Mouse (Mus musculus) heart, embryonic 14.5 days (tissue): ENCODE results near the gene Ccdc17. TPM values are rescaled to one million over a fixed set of nuclear protein-coding genes. Genes with fewer than 3 reads are reported as not detected.
A peak's percentile ranks its signal among the peaks of the same experiment; 100 is the strongest.

Source experiments
- ATAC-seq: fragments of 200-750 bp; cut with Nextera tagmentation; 2 replicates; pipeline ENCODE4 v1.8.0; 2017; ENCODE audit warnings: low read depth, moderate TSS enrichment; ENCODE audit not compliant: insufficient number of reproducible peaks, insufficient read depth, low FRiP score
- H3K27ac ChIP-seq, 2 experiments: fragments of 200-500 bp in 1 of 2; fragments of 300-500 bp in 1 of 2; sonication (generic) in 1 of 2; replicated peaks in 1 of 2; 2 replicates each; pipeline ENCODE4 v1.5.1; 2012 to 2014; ENCODE audit warnings: low read depth in 2 of 2, low read length in 2 of 2, control low read depth in 1 of 2, mild to moderate bottlenecking in 1 of 2, mixed read lengths in 1 of 2; ENCODE audit not compliant: control insufficient read depth in 1 of 2, insufficient read depth in 1 of 2
- H3K27me3 ChIP-seq: fragments of 300-500 bp; sonication (generic); 2 replicates; pipeline ENCODE4 v1.6.1; 2014; ENCODE audit warnings: mild to moderate bottlenecking, low read length, control low read depth; ENCODE audit not compliant: control insufficient read depth, insufficient read depth
- H3K36me3 ChIP-seq: fragments of 300-500 bp; sonication (generic); 2 replicates; pipeline ENCODE4 v1.6.1; 2014; ENCODE audit warnings: mild to moderate bottlenecking, control low read depth, low read length, mixed read lengths; ENCODE audit not compliant: control insufficient read depth, insufficient read depth
- H3K4me1 ChIP-seq, 2 experiments: fragments of 200-500 bp in 1 of 2; fragments of 300-500 bp in 1 of 2; sonication (generic) in 1 of 2; 2 replicates each; pipeline ENCODE4 v1.6.1; 2012 to 2014; ENCODE audit warnings: low read length in 2 of 2, control low read depth in 1 of 2, mixed read lengths in 1 of 2; ENCODE audit not compliant: control insufficient read depth in 2 of 2, insufficient read depth in 2 of 2
- H3K4me2 ChIP-seq: fragments of 300-500 bp; sonication (generic); 2 replicates; pipeline ENCODE4 v1.6.1; 2014; ENCODE audit warnings: mild to moderate bottlenecking, low read length
- H3K4me3 ChIP-seq, 2 experiments: fragments of 200-500 bp in 1 of 2; fragments of 300-500 bp in 1 of 2; sonication (generic) in 1 of 2; 2 replicates each; pipeline ENCODE4 v1.5.1; 2012 to 2014; ENCODE audit warnings: low read length in 2 of 2, mild to moderate bottlenecking in 2 of 2, control low read depth in 1 of 2, low read depth in 1 of 2, moderate library complexity in 1 of 2; ENCODE audit not compliant: control insufficient read depth in 1 of 2, insufficient read depth in 1 of 2
- H3K9ac ChIP-seq: fragments of 300-500 bp; sonication (generic); 2 replicates; pipeline ENCODE4 v1.6.1; 2014; ENCODE audit warnings: mild to moderate bottlenecking, low read length
- H3K9me3 ChIP-seq: fragments of 300-500 bp; sonication (generic); 2 replicates; pipeline ENCODE4 v1.6.1; 2016; ENCODE audit warnings: low read length, control low read depth; ENCODE audit not compliant: control insufficient read depth
- WGBS: fragments of 180-500 bp; shearing (Covaris S2); extraction: QIAGEN DNeasy Blood & Tissue Kit; methylation state at CpG from one replicate; pipeline ENCODE4 v1.1.7; 2014; 5-methylcytosine and 5-hydroxymethylcytosine counted together
- polyA plus RNA-seq: library from polyadenylated mRNA; unstranded; fragments of >200 nt; fragmentation: Nextera tagmentation; extraction: Ambion mirVana; gene quantifications from 2 replicates; pipeline ENCODE4 v1.2.1, GENCODE M21; 2014

Ccdc17 gene
- polyA plus RNA-seq, 1 experiment from 2014 or later = 5.1 TPM

DNA sequence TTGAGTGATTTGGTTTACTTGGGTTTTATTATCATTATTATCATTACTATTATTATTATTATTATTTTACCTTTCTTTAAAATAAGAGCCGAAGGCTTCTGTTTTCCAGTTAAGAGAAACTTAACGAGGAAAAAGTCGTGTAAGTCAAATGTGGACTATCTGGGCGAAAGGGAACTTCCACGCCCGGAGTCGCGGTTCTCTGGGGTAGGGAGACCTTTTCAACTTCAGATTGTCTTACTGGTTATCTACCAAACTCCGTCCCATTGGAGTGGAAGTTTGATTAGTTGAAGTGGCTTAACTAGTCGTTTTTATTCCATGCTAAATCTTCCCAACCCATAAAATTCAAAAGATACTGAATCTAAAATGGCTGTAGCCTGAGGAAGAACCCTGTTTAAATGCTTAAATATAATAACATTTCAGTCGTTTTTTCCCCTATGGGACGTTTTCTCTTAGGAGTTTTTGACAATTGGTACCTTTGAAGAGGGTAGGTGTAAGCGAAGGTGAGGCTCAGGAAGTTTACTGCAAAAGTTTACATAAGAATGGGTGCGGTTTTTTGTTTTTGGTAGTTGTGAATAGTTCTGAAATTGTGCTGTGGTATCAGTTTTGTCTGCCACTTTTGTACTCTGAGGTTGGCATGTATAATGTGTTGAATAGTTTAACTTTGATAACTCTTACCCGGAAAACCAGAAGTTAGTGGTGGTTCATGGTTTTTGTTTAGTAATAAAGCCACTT is 38.1 kb upstream of the Ccdc17 start:
- 3% methylated on average over 15 of the region's 15 CpGs for WGBS
- Histone ChIP-seq H3K9ac (peak overlapping the region; percentile 96), H3K27ac (peak overlapping the region; percentile 99; a peak in 3 of 4 replicates), H3K4me2 (peak overlapping the region; percentile 88), H3K4me1 (peaks cover 0 to 14% of the 10 kb centered on the region in 2 experiments; a peak in 2 of 4 replicates), H3K9me3 (no peaks in the 10 kb centered on the region), H3K27me3 (no peaks in the 10 kb centered on the region), H3K4me3 (peak overlapping the region; percentile 97 to 100), H3K36me3 (peaks cover 19% of the 10 kb centered on the region)
- no peak for ATAC-seq

DNA sequence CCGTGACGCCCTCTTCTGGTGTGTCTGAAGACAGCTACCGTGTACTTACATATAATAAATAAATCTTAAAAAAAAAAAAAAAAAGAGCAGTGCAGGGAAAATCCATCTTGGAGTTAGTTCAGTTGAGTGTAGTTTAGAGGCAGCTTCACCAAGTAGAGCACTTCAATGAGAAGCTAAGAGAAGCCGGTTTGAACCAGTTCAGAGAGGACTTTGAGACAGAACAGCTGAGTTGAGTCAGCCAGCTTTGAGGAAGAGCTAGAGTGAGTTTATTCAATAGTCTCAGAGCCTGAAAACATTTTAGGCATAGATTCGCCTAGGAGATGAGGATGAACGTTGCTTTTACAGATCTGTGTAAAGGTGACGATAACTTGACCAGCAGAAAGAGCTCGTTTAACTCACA is 661 bp upstream of the Ccdc17 start:
- peaks cover 56% of the 10 kb centered on the region for H3K36me3 ChIP-seq
- no peak overlapping the region for H3K4me2 ChIP-seq
- H3K9me3 ChIP-seq = no peaks in the 10 kb centered on the region
- H3K9ac ChIP-seq = no peak overlapping the region
- no peak overlapping the region for H3K4me3 ChIP-seq
- H3K4me1 ChIP-seq = peaks cover 4 to 18% of the 10 kb centered on the region in 2 experiments; a peak in 3 of 4 replicates
- no peak overlapping the region for H3K27ac ChIP-seq
- ATAC-seq = no peak
- H3K27me3 ChIP-seq = no peaks in the 10 kb centered on the region
- 82% methylated on average over 8 of the region's 8 CpGs for WGBS

DNA sequence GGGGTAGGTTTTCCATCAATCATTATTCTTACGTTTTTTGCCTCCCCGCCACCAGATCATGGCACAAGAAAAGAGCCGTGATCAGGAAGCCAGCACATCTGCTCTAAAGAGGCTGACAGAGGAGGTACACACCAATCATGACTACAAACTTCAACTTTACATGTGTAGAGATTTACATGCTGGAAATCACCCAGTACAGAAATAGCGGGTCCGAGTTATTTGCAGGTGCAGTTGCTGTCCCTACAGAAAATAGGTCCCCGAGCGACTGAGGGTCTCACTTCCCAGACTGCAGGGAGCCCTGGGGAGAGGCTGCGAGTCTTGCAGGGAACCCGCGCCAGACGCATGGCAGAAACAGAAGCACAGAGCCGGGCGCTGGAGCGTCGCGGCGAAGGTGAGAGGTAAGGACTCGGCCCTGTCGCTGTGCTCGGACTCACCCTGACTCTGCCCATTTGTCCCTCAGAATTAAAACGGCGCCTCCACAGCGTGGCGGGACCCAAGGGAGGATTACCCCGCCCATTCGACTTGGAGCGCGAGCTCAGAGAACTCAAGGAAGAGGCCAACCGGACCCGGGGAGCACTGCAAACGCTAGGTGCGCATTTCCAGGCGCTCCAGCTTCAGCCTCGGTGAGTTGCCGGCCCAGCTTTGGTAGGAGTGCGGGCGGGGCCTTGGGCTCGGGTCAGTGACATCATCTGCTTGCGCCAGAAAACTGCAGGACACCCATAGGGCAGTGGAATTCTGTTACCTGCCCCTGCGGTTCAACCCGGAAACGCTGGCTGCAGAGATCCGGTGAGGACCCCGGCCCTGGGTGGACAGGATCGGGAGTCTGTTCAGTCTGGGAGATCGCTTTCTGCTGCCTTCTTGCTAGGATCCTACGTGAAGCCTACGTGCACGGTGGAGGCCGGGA is 776 bp downstream of the Ccdc17 start:
- H3K27ac ChIP-seq = peak overlapping the region; percentile 81 to 87
- under 1% methylated on average over 50 of the region's 50 CpGs for WGBS
- peaks cover 4 to 18% of the 10 kb centered on the region in 2 experiments; a peak in 3 of 4 replicates for H3K4me1 ChIP-seq

GRCm38 (mm10) chr4:116612621-116613020 is 16.2 kb downstream of the Ccdc17 start:
- no peak overlapping the region for H3K9ac ChIP-seq
- no peaks in the 10 kb centered on the region for H3K9me3 ChIP-seq
- no peaks in the 10 kb centered on the region for H3K27me3 ChIP-seq
- no peak overlapping the region for H3K27ac ChIP-seq
- H3K36me3 ChIP-seq = peaks cover 82% of the 10 kb centered on the region
- no peak for ATAC-seq
- H3K4me1 ChIP-seq = no peaks in the 10 kb centered on the region
- no peak overlapping the region for H3K4me3 ChIP-seq
- no peak overlapping the region for H3K4me2 ChIP-seq
- WGBS = 92% methylated on average over 2 of the region's 2 CpGs

More for the DNA sequence above, 776 bp downstream of the Ccdc17 start:
- Histone ChIP-seq H3K27me3 (no peaks in the 10 kb centered on the region), H3K9me3 (no peaks in the 10 kb centered on the region), H3K9ac (peak overlapping the region; percentile 82), H3K36me3 (peaks cover 56% of the 10 kb centered on the region), H3K4me3 (peak overlapping the region; percentile 61 to 69), H3K4me2 (peak overlapping the region; percentile 96)
- ATAC-seq = peak; percentile 89

DNA sequence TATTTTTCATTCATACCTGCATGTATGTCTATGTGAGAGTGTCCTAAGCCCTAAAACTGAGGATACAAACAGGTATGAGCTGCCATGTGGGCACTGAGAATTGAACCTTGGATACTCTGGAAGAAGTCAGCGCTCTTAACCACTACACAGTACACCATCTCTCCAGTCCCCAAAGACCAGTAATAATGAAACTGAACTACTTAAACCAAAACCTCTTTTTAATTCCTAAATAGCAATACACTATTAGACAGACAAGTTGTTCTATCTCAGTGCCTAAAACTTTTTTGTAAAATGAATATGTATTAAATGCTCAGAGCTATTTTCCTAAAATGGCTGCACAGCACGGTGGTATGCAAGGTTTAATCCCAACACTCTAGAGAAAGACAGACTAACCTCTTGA is 18.8 kb downstream of the Ccdc17 start:
- Histone ChIP-seq H3K27ac (no peak overlapping the region), H3K9me3 (no peaks in the 10 kb centered on the region), H3K4me2 (no peak overlapping the region), H3K9ac (no peak overlapping the region), H3K4me3 (no peak overlapping the region), H3K4me1 (no peaks in the 10 kb centered on the region), H3K36me3 (peaks cover 85% of the 10 kb centered on the region), H3K27me3 (no peaks in the 10 kb centered on the region)
- 88% methylated on average over 2 of the region's 2 CpGs for WGBS
- ATAC-seq = no peak

DNA sequence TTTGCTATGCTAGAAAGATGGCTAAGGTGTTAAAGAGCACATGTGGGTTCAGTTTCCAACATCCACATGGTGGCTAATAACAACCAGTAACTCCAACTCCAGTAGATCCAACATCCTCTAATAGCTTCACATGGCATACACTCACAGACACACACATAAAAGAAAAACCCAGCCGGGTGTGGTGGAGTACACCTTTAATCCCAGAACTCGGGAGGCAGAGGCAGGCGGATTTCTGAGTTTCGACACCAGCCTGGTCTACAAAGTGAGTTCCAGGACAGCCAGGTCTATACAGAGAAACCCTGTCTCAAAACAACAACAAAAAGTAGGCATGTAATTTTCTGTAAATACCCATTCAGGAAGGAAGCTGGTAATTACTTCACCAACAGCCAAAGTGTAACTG is 28.4 kb downstream of the Ccdc17 start:
- Histone ChIP-seq H3K36me3 (peaks cover 40% of the 10 kb centered on the region), H3K9ac (no peak overlapping the region), H3K4me3 (no peak overlapping the region), H3K27me3 (no peaks in the 10 kb centered on the region), H3K9me3 (no peaks in the 10 kb centered on the region), H3K4me1 (peaks cover 2 to 17% of the 10 kb centered on the region in 2 experiments; a peak in 3 of 4 replicates), H3K4me2 (no peak overlapping the region), H3K27ac (no peak overlapping the region)
- ATAC-seq = no peak
- 93% methylated on average over 4 of the region's 4 CpGs for WGBS

GRCm38 (mm10) chr4:116626658-116627358 is 30.4 kb downstream of the Ccdc17 start:
- peak overlapping the region; percentile 85 to 99 for H3K4me3 ChIP-seq
- WGBS = 0% methylated on average over 52 of the region's 53 CpGs
- H3K27me3 ChIP-seq = no peaks in the 10 kb centered on the region
- H3K4me1 ChIP-seq = peaks cover 2 to 17% of the 10 kb centered on the region in 2 experiments; a peak in 3 of 4 replicates
- H3K9ac ChIP-seq = peak overlapping the region; percentile 95
- H3K27ac ChIP-seq = peak overlapping the region; percentile 89 to 97
- H3K36me3 ChIP-seq = peaks cover 20% of the 10 kb centered on the region
- peak overlapping the region; percentile 67 for H3K4me2 ChIP-seq
- no peaks in the 10 kb centered on the region for H3K9me3 ChIP-seq
- peak; percentile 68 for ATAC-seq
